Mouse (Mus musculus) cerebellum, adult 2 months (tissue): ENCODE measurements around the gene Preb.

ENCODE experiments used
- CTCF ChIP-seq: fragments of 200-500 bp; IDR thresholded peaks from 2 replicates; pipeline ENCODE4 v1.5.1; 2011; ENCODE audit warnings: low read depth, mild to moderate bottlenecking, control low read depth, low read length, moderate library complexity, borderline replicate concordance; ENCODE audit not compliant: insufficient read depth
- POLR2A ChIP-seq: fragments of 200-500 bp; IDR thresholded peaks from 2 replicates; pipeline ENCODE4 v1.6.1; 2011; ENCODE audit warnings: low read length, control low read depth, borderline replicate concordance; ENCODE audit not compliant: insufficient read depth

GRCm38 (mm10) chr5:30931378-30931777, 28.8 kb downstream of the Preb start:
- no peak for TF ChIP-seq CTCF
- no peak for TF ChIP-seq POLR2A
